Mouse (Mus musculus): ENCODE results near the gene Rnf111.

DNA sequence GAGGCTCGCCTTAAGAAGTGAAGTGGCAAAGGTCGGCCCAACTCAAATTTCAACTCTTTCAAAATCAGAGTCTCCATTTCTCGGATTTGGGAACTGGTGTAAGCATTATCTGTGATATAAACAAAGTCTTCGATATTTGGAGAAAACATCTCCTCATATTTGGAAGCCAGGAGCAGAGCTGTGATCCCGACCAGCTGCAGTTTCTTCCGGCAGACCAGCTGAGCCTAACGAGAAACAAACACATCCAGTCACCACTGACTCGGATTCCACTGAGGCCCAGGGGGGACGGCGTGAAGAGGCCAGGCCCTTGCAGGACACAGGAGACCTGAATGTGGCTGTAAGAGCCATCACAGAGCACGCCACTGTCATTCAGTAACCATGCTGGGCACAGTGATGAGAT lies 92.9 kb downstream of the Rnf111 start:
- TF ChIP-seq POLR2A (IDR thresholded peaks at IDR 0.05; ENCODE audit: insufficient read length, low read depth) (no peak), TCF3 (IDR thresholded peaks at IDR 0.05; ENCODE audit: insufficient read length, low read depth) (no peak), REST (IDR thresholded peaks at IDR 0.05; ENCODE audit: insufficient read depth, insufficient read length) (no peak), POLR2AphosphoS2 (IDR thresholded peaks at IDR 0.05; ENCODE audit: insufficient read length, low read depth) (no peak), TCF12 (IDR thresholded peaks at IDR 0.05; ENCODE audit: insufficient read depth, poor library complexity, severe bottlenecking) (no peak), CEBPB (IDR thresholded peaks at IDR 0.05; ENCODE audit: insufficient read depth, poor library complexity, severe bottlenecking) (no peak), E2F4 (IDR thresholded peaks at IDR 0.05; ENCODE audit: insufficient read depth) (no peak), MYOG (IDR thresholded peaks at IDR 0.05; ENCODE audit: control insufficient read depth in 1 of 3, insufficient read depth in 1 of 3, insufficient read length in 2 of 3, low read depth in 2 of 3) (no peak), MAX (IDR thresholded peaks at IDR 0.05; ENCODE audit: low read depth) (no peak)
